Mouse (Mus musculus) testis, adult 2 months (tissue): ENCODE data around the gene Hacd1.

Source experiments
- CTCF ChIP-seq: fragments of 200-500 bp; IDR thresholded peaks from 2 replicates; pipeline ENCODE4 v1.5.1; 2012; ENCODE audit warnings: low read depth, mild to moderate bottlenecking, inconsistent platforms, low read length, moderate library complexity; ENCODE audit not compliant: control insufficient read depth, insufficient read depth, insufficient replicate concordance
- POLR2A ChIP-seq: fragments of 200-500 bp; IDR thresholded peaks from 2 replicates; pipeline ENCODE4 v1.6.1; 2012; ENCODE audit warnings: low read depth, mild to moderate bottlenecking, inconsistent platforms, low read length, moderate library complexity; ENCODE audit not compliant: control insufficient read depth

- TF ChIP-seq CTCF (no peak), POLR2A (no peak)
These were observed 249.8 kb downstream of the Hacd1 start for GRCm38 (mm10) chr2:13806120-13806519.
